Mouse (Mus musculus) hindbrain, embryonic 16.5 days (tissue): Measurements from ENCODE around the gene Egr4. TPM values are rescaled to one million over a fixed set of nuclear protein-coding genes. Genes with fewer than 3 reads are reported as not detected.

Source experiments
- ATAC-seq: fragments of 200-750 bp; cut with Nextera tagmentation; 2 replicates; pipeline ENCODE4 v1.8.0; 2017; ENCODE audit warnings: moderate TSS enrichment, moderate library complexity
- H3K27ac ChIP-seq: fragments of 300-500 bp; sonication (generic); 2 replicates; pipeline ENCODE4 v1.5.1; 2014; ENCODE audit warnings: low read depth, mild to moderate bottlenecking, control low read depth, low read length, moderate library complexity
- H3K27me3 ChIP-seq: fragments of 300-500 bp; sonication (generic); replicated peaks from 2 replicates; pipeline ENCODE4 v1.6.1; 2014; ENCODE audit warnings: low read length; ENCODE audit not compliant: control insufficient read depth, insufficient read depth
- H3K36me3 ChIP-seq: fragments of 300-500 bp; sonication (generic); 2 replicates; pipeline ENCODE4 v1.6.1; 2014; ENCODE audit warnings: mild to moderate bottlenecking, low read length, moderate library complexity, mixed read lengths; ENCODE audit not compliant: control insufficient read depth, insufficient read depth
- H3K4me1 ChIP-seq: fragments of 300-500 bp; sonication (generic); 2 replicates; pipeline ENCODE4 v1.6.1; 2014; ENCODE audit warnings: low read depth, low read length; ENCODE audit not compliant: control insufficient read depth, insufficient read depth
- H3K4me2 ChIP-seq: fragments of 300-500 bp; sonication (generic); 2 replicates; pipeline ENCODE4 v1.6.1; 2014; ENCODE audit warnings: mild to moderate bottlenecking, low read length, control low read depth, moderate library complexity
- H3K4me3 ChIP-seq: fragments of 300-500 bp; sonication (generic); 2 replicates; pipeline ENCODE4 v1.5.1; 2014; ENCODE audit warnings: mild to moderate bottlenecking, low read length, control low read depth, moderate library complexity
- H3K9ac ChIP-seq: fragments of 300-500 bp; sonication (generic); 2 replicates; pipeline ENCODE4 v1.6.1; 2014; ENCODE audit warnings: low read depth, mild to moderate bottlenecking, control low read depth, low read length, moderate library complexity
- H3K9me3 ChIP-seq: fragments of 300-500 bp; sonication (generic); 2 replicates; pipeline ENCODE4 v1.6.1; 2014; ENCODE audit warnings: mild to moderate bottlenecking, low read length, moderate library complexity; ENCODE audit not compliant: control insufficient read depth
- WGBS: fragments of 180-500 bp; shearing (Covaris S2); extraction: QIAGEN DNeasy Blood & Tissue Kit; methylation state at CpG from one replicate; pipeline ENCODE4 v1.1.7; 2014; 5-methylcytosine and 5-hydroxymethylcytosine counted together
- polyA plus RNA-seq: library from polyadenylated mRNA; unstranded; fragments of >200 nt; fragmentation: Nextera tagmentation; extraction: Ambion mirVana; gene quantifications from 2 replicates; pipeline ENCODE4 v1.2.1, GENCODE M21; 2015

Egr4 gene
- polyA plus RNA-seq, 1 experiment from 2014 or later: not detected

DNA sequence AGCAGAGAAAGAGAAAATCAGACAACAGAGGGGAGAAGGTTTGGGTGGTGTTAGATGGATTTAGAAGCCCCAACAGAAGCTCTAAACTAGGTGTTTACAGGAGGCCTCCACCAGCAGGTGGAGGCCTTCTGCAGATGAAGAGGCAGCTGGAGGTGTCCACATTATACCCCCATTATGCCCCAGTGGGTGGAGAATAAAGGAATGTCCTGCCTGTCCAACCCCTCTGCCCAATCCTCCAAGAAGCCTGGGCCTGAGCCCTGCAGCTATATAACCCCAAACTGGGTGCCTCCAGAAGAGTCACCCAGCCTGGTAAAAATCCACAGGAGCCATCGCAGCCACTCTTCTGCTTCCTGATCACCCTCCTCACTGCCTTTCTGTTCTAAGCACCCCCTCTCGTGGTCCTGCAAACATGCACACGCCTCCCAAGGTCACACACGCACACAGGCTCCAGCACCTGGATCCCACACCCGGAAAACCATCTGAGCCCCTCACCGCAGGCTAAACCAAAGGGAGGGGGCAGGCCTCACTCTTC is 11.8 kb downstream of the Egr4 start:
- Histone ChIP-seq H3K9ac (peak overlapping the region; percentile 97), H3K4me2 (peak overlapping the region; percentile 76), H3K4me3 (peak overlapping the region; percentile 87), H3K27me3 (no peaks in the 10 kb centered on the region), H3K36me3 (no peaks in the 10 kb centered on the region), H3K4me1 (peaks cover 11% of the 10 kb centered on the region), H3K27ac (peak overlapping the region; percentile 89), H3K9me3 (no peaks in the 10 kb centered on the region)
- 7% methylated on average over 6 of the region's 6 CpGs for WGBS
- ATAC-seq: peak; percentile 21

DNA sequence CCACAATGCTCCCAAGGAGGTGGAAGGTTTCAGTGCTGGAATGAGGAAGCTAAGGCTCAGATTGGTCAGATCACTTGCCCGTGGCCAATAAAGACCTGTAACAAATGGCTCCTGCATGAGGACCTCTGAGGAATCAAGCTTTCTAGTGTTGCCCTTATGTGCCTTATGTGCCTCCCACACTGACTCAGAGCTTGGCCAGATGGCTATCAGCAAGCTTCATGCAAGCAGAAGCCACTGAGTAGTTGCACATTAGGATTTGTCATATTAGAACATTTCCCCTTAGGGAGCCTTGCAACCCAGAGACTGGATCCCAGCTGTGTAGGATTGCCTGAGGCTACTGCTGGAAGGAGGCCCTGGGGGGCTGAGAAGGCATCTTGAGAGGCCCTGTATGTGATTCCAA is 13.0 kb downstream of the Egr4 start:
- no peaks in the 10 kb centered on the region for H3K9me3 ChIP-seq
- no peaks in the 10 kb centered on the region for H3K27me3 ChIP-seq
- H3K4me3 ChIP-seq: no peak overlapping the region
- ATAC-seq: no peak
- 73% methylated on average over 1 of the region's 1 CpGs for WGBS
- no peak overlapping the region for H3K4me2 ChIP-seq
- H3K27ac ChIP-seq: no peak overlapping the region
- no peaks in the 10 kb centered on the region for H3K36me3 ChIP-seq
- no peak overlapping the region for H3K9ac ChIP-seq
- H3K4me1 ChIP-seq: peaks cover 11% of the 10 kb centered on the region

DNA sequence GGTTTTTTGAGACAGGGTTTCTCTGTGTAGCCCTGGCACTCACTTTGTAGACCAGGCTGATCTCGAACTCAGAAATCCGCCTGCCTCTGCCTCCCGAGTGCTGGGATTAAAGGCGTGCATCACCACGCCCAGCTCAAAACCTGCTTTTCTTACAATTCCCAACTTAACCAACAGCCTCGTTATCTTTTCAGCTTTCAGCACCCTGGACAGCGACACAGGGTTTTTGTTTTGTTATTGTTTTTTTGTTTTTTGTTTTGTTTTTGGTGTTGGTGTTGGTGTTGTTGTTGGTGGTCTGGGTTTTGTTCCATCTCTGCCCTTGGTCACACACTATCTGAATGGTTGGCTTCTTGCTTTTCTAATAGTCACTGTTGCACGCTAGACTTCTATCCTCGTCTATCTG is 15.2 kb downstream of the Egr4 start:
- Histone ChIP-seq H3K27me3 (no peaks in the 10 kb centered on the region), H3K4me3 (no peak overlapping the region), H3K4me1 (peaks cover 11% of the 10 kb centered on the region), H3K9me3 (no peaks in the 10 kb centered on the region), H3K4me2 (no peak overlapping the region), H3K9ac (no peak overlapping the region), H3K27ac (no peak overlapping the region), H3K36me3 (no peaks in the 10 kb centered on the region)
- ATAC-seq: no peak
- 69% methylated on average over 9 of the region's 9 CpGs for WGBS

DNA sequence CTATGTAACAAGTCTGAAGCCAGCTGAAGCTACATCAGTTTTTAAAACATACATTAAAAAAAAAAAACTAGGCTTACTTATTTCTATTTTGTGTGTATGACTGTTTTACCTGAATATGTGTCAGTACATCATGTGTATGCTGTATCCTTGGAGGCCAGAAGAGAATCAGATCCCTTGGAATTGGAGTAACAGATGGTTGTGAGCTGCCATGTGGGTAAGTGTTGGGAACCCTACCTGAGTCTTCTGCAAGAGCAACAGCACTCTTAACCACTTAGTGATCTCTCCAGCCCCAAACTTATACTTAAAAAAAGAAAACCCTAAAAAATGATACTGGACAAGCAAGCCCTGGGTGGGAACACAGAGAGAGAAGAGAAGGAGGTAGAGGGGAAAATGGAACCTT is 16.4 kb downstream of the Egr4 start:
- Histone ChIP-seq H3K9me3 (no peaks in the 10 kb centered on the region), H3K36me3 (no peaks in the 10 kb centered on the region), H3K4me1 (peaks cover 10% of the 10 kb centered on the region), H3K4me2 (no peak overlapping the region), H3K27ac (no peak overlapping the region), H3K27me3 (no peaks in the 10 kb centered on the region), H3K4me3 (no peak overlapping the region), H3K9ac (no peak overlapping the region)
- ATAC-seq: no peak

DNA sequence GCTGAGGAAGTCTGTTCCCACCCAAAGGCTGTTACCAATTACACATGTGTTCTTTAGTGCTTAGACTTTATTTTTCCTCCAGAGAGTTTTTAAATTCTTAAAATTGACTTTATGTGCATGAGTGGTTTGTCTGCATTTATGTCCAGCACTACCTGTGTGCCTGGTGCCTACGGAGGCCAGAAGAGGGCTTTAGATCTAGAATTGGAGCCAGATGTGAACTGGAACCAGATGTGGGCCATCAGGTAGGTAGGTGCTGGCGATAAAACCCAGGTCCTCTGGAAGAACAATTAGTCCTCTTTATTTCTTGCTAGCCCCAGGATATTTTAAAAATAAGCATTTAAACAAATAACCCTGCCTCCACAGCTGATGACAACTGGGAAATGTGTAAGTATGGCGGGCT is 21.8 kb downstream of the Egr4 start:
- no peaks in the 10 kb centered on the region for H3K4me1 ChIP-seq
- H3K9me3 ChIP-seq: no peaks in the 10 kb centered on the region
- H3K36me3 ChIP-seq: no peaks in the 10 kb centered on the region
- H3K27ac ChIP-seq: no peak overlapping the region
- WGBS: 93% methylated on average over 3 of the region's 3 CpGs
- no peak overlapping the region for H3K4me3 ChIP-seq
- no peak overlapping the region for H3K4me2 ChIP-seq
- no peak overlapping the region for H3K9ac ChIP-seq
- ATAC-seq: no peak
- H3K27me3 ChIP-seq: peaks cover 7% of the 10 kb centered on the region

DNA sequence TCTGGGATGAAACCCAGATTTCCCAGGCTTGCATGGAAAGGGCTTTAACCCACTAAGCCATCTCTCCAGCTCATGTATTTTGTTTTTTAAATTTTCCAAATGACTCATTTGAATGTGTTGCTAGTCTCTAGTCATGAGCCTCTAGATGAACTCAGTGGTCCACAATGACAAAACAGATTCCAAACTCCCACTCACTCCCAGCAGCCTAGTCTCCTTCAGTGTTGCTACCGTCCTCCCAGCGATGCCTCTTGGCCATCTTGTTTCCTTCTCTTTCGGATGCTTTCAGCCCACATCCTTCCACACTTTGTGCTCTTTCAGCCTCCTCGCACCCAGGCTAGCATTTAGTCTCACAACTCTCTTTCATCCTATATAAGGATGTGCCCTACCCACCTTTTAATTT is 23.1 kb downstream of the Egr4 start:
- H3K9me3 ChIP-seq: no peaks in the 10 kb centered on the region
- no peak for ATAC-seq
- 84% methylated on average over 4 of the region's 4 CpGs for WGBS

DNA sequence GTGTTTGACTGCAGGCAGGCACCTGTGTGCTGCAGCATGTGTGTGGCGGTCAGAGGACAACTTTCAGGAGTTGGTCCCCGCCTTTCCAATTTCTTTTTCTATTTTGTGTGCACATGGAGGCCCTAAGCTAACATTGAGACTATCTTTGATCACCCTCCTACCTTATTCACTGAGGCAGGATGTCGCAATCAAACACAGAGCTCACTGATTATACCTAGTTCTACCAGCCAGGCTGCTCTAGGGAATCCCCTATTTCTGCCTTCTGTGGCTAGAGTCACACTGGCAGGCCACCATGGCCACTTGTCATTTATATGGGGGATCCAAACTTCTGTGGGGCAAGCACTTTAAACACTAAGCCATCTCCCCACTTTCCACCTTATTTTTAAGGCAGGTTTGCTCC is 23.7 kb downstream of the Egr4 start:
- WGBS: 86% methylated on average over 3 of the region's 3 CpGs
- H3K4me2 ChIP-seq: no peak overlapping the region
- H3K4me1 ChIP-seq: peaks cover 1% of the 10 kb centered on the region
- no peaks in the 10 kb centered on the region for H3K36me3 ChIP-seq
- no peak overlapping the region for H3K27ac ChIP-seq
- no peak overlapping the region for H3K4me3 ChIP-seq
- peaks cover 21% of the 10 kb centered on the region for H3K27me3 ChIP-seq
- no peak for ATAC-seq
- no peaks in the 10 kb centered on the region for H3K9me3 ChIP-seq
- H3K9ac ChIP-seq: no peak overlapping the region

More for the DNA sequence above, 23.1 kb downstream of the Egr4 start:
- peaks cover 18% of the 10 kb centered on the region for H3K27me3 ChIP-seq
- H3K4me3 ChIP-seq: no peak overlapping the region
- H3K9ac ChIP-seq: no peak overlapping the region
- no peaks in the 10 kb centered on the region for H3K36me3 ChIP-seq
- no peak overlapping the region for H3K27ac ChIP-seq
- no peak overlapping the region for H3K4me2 ChIP-seq
- H3K4me1 ChIP-seq: no peaks in the 10 kb centered on the region

DNA sequence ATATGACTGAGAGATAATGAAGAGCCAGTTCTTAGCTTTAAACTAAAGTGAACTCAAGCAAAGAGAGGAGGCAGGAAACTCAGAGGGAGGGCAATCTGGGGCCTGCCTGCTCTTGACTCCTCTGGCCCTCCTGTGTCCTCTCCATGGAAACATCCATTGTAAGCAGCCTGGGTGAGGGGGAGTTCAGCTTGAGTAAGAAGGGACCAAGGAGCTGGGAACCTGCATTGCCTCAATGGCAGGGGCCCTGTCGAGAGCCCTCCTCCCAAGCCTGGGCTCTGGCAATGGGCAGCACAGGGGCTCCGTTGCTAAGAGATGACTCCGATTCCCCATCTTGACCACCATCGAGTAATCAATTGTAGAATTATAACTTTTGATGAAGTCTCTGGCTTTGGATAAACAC is 24.9 kb downstream of the Egr4 start:
- H3K4me1 ChIP-seq: peaks cover 12% of the 10 kb centered on the region
- H3K36me3 ChIP-seq: no peaks in the 10 kb centered on the region
- H3K27ac ChIP-seq: no peak overlapping the region
- no peak overlapping the region for H3K4me2 ChIP-seq
- ATAC-seq: no peak
- no peak overlapping the region for H3K9ac ChIP-seq
- peaks cover 31% of the 10 kb centered on the region for H3K27me3 ChIP-seq
- no peak overlapping the region for H3K4me3 ChIP-seq
- 36% methylated on average over 4 of the region's 4 CpGs for WGBS
- H3K9me3 ChIP-seq: no peaks in the 10 kb centered on the region

DNA sequence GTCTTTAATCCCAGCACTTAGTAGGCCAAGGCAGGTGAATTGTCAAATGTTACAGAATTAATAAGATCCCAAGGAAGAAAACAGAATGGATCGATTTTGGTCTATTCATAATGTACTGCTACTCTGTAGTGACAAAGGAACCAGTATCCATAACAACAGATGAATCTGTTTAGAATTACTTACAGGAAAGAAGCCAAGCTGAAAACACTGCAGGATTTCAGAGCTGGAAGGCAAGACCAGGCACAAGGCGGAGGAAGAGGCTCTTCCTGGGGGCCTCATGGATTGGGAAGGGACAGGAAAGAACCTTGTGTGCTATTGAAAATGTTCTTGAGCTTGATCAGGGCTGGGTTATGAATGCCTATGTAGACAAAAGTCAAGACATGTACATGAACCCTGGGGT is 27.7 kb downstream of the Egr4 start:
- Histone ChIP-seq H3K9ac (no peak overlapping the region), H3K36me3 (0 out of 2 replicates have a peak, but pooled peaks cover 2% of the 10 kb centered on the region), H3K4me2 (no peak overlapping the region), H3K9me3 (no peaks in the 10 kb centered on the region), H3K27me3 (peaks cover 31% of the 10 kb centered on the region), H3K4me1 (peaks cover 12% of the 10 kb centered on the region), H3K27ac (no peak overlapping the region), H3K4me3 (no peak overlapping the region)
- WGBS: 62% methylated on average over 2 of the region's 2 CpGs
- no peak for ATAC-seq
